Mouse (Mus musculus): ENCODE data around the gene Nr2c1.

GRCm38 (mm10) chr10:94142427-94142826 is 5.4 kb upstream of the Nr2c1 start:
- no peak for TF ChIP-seq CTCF (IDR thresholded peaks at IDR 0.05; ENCODE audit: borderline replicate concordance, insufficient read depth, low read length)
- TF ChIP-seq POLR2A (IDR thresholded peaks at IDR 0.05; ENCODE audit: low read depth, low read length): no peak

All from embryonic fibroblast, embryonic 13.5 days (primary cell).